Mouse (Mus musculus): ENCODE results near the gene Astn2. TPM values are rescaled to one million over a fixed set of nuclear protein-coding genes. Genes with fewer than 3 reads are reported as not detected.

Astn2 gene
- polyA plus RNA-seq, 1 experiment from 2014 or later: 0.66 TPM

DNA sequence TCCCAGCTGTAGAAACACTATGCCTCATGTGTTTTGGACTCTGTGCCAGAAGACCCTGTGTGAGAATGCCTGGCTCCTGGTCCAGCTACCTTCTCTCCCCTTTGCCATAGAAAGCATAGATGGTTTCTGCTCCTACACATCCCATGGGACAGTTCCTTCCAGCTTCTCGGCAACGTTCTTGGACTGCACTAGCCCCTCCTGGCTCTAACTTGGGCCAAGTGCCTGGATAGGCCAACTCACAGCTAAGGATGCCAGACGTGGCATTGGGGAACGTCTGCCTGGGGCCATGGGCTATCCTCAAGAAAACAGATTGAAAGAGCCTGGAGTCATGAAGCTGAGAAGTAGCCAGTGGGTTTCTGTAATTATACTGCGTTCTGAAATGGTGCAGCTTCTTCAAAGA is 931.3 kb downstream of the Astn2 start:
- Histone ChIP-seq H3K4me1 (0 out of 2 replicates have a peak, but pooled peaks cover 8% of the 10 kb centered on the region), H3K27ac (no peak overlapping the region), H3K9me3 (replicated peaks) (no peaks in the 10 kb centered on the region), H3K4me3 (no peak overlapping the region), H3K27me3 (ENCODE audit: low read depth, poor library complexity, severe bottlenecking) (no peaks in the 10 kb centered on the region), H3K36me3 (no peaks in the 10 kb centered on the region)
- no peak for DNase-seq (ENCODE audit: low spot score)
- 83% methylated on average over 5 of the region's 5 CpGs for WGBS

DNA sequence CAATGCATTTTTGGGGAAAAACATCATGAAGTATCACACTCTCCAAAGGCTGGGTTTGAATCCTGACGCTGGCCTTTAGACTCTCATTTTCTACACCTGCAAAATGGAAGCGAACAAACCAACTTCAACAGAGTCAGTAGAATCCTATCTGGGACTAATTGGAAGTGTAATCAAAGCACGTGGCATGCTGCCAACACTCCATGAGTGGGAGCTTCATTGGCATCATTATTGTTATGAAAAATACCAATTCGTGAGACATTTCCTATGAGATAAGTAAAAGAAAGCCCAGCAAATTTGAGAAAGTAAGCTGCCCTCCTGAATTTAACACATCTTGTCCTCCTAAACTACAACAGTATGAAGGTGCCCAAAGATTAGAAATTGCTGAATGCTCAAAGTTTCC is 955.2 kb downstream of the Astn2 start:
- H3K27me3 ChIP-seq (ENCODE audit: low read depth, poor library complexity, severe bottlenecking): no peaks in the 10 kb centered on the region
- no peaks in the 10 kb centered on the region for H3K36me3 ChIP-seq
- H3K27ac ChIP-seq: no peak overlapping the region
- 86% methylated on average over 4 of the region's 4 CpGs for WGBS
- no peaks in the 10 kb centered on the region for H3K9me3 ChIP-seq (replicated peaks)
- no peak for DNase-seq (ENCODE audit: low spot score)
- no peak overlapping the region for H3K4me3 ChIP-seq
- H3K4me1 ChIP-seq: peaks cover 5% of the 10 kb centered on the region; the same call in 1 of the 2 replicates

DNA sequence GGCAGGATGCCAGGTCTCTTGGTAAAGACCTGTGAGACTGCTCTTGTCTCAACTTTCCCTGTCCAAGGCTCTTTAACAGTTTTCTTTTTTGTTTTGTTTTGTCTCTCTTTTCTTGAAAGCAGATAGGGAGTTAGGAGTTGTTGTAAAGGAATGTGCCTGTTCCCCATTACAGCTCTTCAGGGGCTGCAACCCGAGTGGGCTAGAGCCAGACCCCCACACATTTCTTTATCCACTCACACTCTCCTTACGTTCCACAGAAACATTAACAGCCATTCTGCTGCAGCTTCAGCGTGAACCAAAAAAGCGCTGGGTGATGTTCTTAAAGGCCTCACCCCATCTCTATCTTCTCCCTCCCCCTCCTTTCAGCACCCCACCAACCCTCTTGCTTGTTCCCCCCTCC is 962.7 kb downstream of the Astn2 start:
- DNase-seq (ENCODE audit: low spot score): no peak
- Histone ChIP-seq H3K4me3 (no peak overlapping the region), H3K27ac (peak overlapping the region; percentile 59; the same call in 1 of the 2 replicates), H3K9me3 (replicated peaks) (no peaks in the 10 kb centered on the region), H3K4me1 (peaks cover 11% of the 10 kb centered on the region; the same call in 1 of the 2 replicates), H3K36me3 (no peaks in the 10 kb centered on the region), H3K27me3 (ENCODE audit: low read depth, poor library complexity, severe bottlenecking) (no peaks in the 10 kb centered on the region)
- 83% methylated on average over 4 of the region's 4 CpGs for WGBS

DNA sequence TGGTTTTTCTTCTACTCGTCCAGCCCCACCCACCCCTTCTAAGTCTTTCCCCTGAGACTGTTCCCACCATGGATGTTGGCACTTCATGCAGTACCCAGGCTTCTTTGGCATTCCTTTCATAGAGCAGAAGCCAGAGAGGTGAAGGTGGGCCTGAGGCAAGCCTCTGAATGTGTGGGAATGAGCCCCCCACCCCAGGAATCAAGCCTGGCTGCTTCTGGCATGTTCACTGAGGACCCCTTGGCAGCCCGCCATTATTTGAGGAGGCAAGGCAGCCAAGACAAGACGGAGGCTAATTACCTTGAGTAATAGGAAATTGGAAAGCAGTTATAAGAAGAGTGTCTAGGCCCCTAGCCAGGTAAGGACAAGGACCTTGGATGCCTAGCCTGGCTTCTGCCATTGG is 973.6 kb downstream of the Astn2 start:
- WGBS: 85% methylated on average over 3 of the region's 3 CpGs
- Histone ChIP-seq H3K27ac (no peak overlapping the region), H3K4me3 (no peak overlapping the region), H3K9me3 (replicated peaks) (no peaks in the 10 kb centered on the region), H3K4me1 (no peaks in the 10 kb centered on the region), H3K27me3 (ENCODE audit: low read depth, poor library complexity, severe bottlenecking) (no peaks in the 10 kb centered on the region), H3K36me3 (no peaks in the 10 kb centered on the region)
- no peak for DNase-seq (ENCODE audit: low spot score)

DNA sequence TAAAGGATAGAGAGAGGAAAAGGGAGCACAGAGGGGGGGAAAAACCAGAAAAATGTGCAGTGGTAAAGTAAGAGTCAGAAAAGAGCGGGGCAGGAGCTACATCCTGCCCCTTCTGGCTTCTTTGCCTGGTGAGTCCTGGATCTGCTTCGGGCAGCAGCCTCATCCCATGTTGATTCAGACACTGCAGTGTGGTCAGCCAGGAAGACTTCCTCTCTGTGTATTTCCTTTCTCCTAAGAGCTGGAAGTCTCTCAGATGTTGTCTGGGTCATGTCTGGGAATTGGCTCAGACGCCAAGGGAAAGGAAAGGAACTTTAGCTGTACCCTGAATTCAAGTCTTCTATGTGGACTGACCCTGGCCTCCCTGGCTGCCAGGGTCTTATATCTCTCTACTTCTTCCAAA is 976.9 kb downstream of the Astn2 start:
- H3K4me3 ChIP-seq: no peak overlapping the region
- DNase-seq (ENCODE audit: low spot score): no peak
- WGBS: 87% methylated on average over 3 of the region's 3 CpGs
- H3K4me1 ChIP-seq: no peaks in the 10 kb centered on the region
- H3K27ac ChIP-seq: no peak overlapping the region
- no peaks in the 10 kb centered on the region for H3K36me3 ChIP-seq
- no peaks in the 10 kb centered on the region for H3K27me3 ChIP-seq (ENCODE audit: low read depth, poor library complexity, severe bottlenecking)
- H3K9me3 ChIP-seq (replicated peaks): no peaks in the 10 kb centered on the region

DNA sequence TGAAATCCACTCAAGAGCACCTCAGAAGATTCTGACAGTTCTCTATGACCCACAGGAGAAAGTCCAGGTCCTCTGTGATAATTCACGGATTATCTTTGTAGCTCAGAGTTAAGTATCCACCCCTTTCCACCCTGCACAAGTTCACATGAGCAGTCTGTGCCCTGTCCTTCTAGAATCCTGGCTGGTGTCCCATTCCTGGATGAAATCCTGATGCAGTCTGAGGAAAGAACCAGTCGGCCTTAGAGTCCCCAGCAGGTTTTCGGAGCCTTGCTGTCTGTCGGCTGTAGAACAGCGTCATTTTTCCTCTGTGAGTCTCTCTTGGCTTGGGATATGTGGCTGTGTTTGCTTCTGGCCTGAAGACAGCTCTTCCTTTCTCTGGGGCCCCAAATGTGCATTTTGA is 978.0 kb downstream of the Astn2 start:
- H3K9me3 ChIP-seq (replicated peaks): no peaks in the 10 kb centered on the region
- 89% methylated on average over 5 of the region's 5 CpGs for WGBS
- no peaks in the 10 kb centered on the region for H3K36me3 ChIP-seq
- H3K27ac ChIP-seq: no peak overlapping the region
- no peaks in the 10 kb centered on the region for H3K27me3 ChIP-seq (ENCODE audit: low read depth, poor library complexity, severe bottlenecking)
- DNase-seq (ENCODE audit: low spot score): no peak
- H3K4me1 ChIP-seq: no peaks in the 10 kb centered on the region
- H3K4me3 ChIP-seq: no peak overlapping the region

DNA sequence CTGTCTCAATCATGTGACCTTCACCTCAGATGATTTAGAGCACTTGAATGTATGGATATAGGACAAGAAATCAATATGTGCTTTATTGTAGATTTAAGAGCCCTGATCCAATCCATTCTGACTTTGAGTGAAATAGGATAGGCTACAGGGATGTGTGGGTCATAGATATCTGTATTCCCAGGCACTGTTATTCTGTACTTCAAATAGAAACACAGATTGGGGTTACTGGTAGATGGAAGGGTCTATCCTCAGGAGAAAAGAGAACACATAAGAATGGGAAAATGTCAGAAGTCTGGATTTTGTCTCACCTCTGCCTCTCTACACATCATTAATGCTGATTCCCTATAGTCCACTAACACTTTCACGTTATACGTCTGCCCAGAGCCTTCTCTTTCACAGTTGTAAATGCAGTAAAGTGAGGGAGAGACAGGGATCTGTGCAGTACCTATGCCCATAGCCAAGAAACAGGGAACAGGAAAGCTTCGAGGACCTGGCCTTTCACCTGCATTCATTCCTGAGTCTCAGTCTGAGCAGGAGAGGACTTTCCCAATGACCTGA is 981.3 kb downstream of the Astn2 start:
- Histone ChIP-seq H3K27me3 (ENCODE audit: low read depth, poor library complexity, severe bottlenecking) (no peaks in the 10 kb centered on the region), H3K9me3 (replicated peaks) (no peaks in the 10 kb centered on the region), H3K36me3 (no peaks in the 10 kb centered on the region), H3K4me1 (peaks cover 6% of the 10 kb centered on the region), H3K4me3 (no peak overlapping the region), H3K27ac (no peak overlapping the region)
- no peak for DNase-seq (ENCODE audit: low spot score)
- 87% methylated on average over 3 of the region's 3 CpGs for WGBS

DNA sequence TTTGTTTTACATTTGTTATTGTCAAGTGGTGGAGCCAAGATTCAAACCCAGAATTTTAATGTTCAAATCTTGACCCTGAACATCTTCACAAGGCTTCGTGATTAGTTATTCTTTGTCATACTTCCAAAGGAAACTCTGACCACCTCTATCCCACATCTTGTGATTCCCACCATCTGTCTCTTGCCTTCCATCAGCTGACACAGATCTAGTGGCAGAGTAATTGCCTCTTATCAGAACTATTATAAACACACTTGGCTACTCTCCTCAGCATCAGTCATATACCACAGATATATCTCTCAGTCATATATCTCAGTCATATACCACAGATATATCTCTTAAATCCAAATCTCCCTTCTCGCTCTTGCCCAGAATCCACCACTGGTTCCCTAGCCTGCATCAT is 983.1 kb downstream of the Astn2 start:
- no peak for DNase-seq (ENCODE audit: low spot score)
- Histone ChIP-seq H3K27me3 (ENCODE audit: low read depth, poor library complexity, severe bottlenecking) (no peaks in the 10 kb centered on the region), H3K27ac (no peak overlapping the region), H3K4me3 (no peak overlapping the region), H3K9me3 (replicated peaks) (no peaks in the 10 kb centered on the region), H3K36me3 (no peaks in the 10 kb centered on the region), H3K4me1 (peaks cover 6% of the 10 kb centered on the region)
- WGBS: 90% methylated on average over 2 of the region's 2 CpGs

DNA sequence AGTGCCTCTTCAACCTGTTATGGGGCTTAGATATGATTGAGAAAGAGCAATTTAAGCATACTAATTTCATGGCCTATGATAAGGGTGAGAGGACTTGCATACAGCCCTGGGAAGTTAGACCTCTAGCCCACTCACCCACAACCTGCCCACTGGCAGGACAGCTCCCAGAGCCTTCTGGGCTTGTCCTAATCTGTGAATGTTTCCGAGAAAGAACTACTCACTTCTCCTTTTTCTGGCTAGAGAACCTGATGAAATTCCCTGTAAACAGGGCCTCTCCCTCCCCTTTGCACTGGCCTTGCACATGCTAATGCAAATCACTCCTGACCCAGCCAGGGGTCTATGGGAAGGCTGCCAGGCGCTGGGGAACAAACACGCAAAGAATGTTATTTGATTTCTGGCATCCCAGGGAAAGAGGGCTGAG is 983.9 kb downstream of the Astn2 start:
- DNase-seq (ENCODE audit: low spot score): peak; percentile 34
- H3K4me3 ChIP-seq: no peak overlapping the region
- H3K27ac ChIP-seq: no peak overlapping the region
- peaks cover 6% of the 10 kb centered on the region for H3K4me1 ChIP-seq
- H3K36me3 ChIP-seq: no peaks in the 10 kb centered on the region
- no peaks in the 10 kb centered on the region for H3K27me3 ChIP-seq (ENCODE audit: low read depth, poor library complexity, severe bottlenecking)
- 21% methylated on average over 3 of the region's 3 CpGs for WGBS
- H3K9me3 ChIP-seq (replicated peaks): no peaks in the 10 kb centered on the region

DNA sequence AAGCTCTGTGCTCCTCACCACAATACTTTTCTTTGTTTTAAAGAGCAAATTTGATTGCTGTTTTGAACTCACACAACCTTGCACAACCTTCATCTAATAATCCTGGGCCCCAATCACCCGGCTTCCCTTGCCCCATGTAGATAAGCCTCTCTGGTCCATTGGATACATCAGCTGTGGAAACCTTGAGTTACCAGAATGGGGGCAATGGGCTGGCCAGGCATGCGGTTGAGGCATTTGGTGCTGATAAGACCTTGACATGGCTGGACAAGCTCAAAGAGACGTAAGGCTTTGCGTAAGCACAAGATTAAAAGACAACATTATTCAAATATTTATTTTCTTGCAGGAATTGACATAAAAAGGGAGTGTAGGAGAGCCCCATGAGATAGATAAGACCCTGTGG is 988.9 kb downstream of the Astn2 start:
- no peak for DNase-seq (ENCODE audit: low spot score)
- H3K9me3 ChIP-seq (replicated peaks): no peaks in the 10 kb centered on the region
- no peaks in the 10 kb centered on the region for H3K27me3 ChIP-seq (ENCODE audit: low read depth, poor library complexity, severe bottlenecking)
- no peaks in the 10 kb centered on the region for H3K36me3 ChIP-seq
- WGBS: 86% methylated on average over 4 of the region's 4 CpGs
- H3K27ac ChIP-seq: no peak overlapping the region
- H3K4me3 ChIP-seq: no peak overlapping the region
- H3K4me1 ChIP-seq: peaks cover 3% of the 10 kb centered on the region

DNA sequence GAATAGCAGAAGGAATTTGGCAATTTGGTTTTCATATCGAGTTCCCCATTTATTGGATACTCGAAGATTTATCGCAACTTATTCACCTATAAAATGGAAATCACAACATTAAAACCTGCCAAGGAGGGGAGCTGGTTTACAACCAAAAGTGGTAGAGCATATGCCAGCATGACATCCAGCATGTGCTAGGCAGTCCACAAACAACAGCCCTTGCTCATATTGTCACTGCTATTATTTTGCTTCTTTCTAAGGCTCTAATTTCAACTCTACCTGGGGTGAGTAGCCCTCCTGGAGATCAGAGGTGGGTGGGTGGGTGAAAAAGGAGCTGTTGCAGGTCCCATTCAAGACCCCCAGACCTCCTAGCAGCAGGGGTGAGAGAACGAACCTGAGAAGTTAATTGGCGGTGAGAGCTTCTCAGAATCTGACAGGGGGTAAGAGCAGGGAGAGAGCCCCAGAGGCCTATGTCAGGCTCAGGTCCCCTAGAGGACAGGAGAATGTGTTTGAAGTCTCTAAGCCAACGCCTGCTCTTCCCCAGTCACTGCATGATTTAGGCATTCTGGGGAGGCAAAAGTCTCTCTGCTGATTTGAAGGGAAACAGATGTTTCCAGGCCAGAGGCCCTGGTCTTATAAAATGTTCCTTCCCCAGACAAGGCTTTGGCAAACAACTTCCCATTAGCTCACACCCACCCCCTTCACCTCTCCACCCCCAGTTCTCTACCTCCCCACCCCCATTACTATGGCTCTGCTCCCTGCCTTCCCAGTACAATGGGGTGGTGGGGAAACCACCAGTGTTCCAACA is 1001.4 kb downstream of the Astn2 start:
- H3K4me1 ChIP-seq: peaks cover 16% of the 10 kb centered on the region
- no peaks in the 10 kb centered on the region for H3K36me3 ChIP-seq
- peak overlapping the region; percentile 64 for H3K27ac ChIP-seq
- WGBS: 44% methylated on average over 6 of the region's 6 CpGs
- DNase-seq (ENCODE audit: low spot score): peak; percentile 45
- no peaks in the 10 kb centered on the region for H3K9me3 ChIP-seq (replicated peaks)
- no peaks in the 10 kb centered on the region for H3K27me3 ChIP-seq (ENCODE audit: low read depth, poor library complexity, severe bottlenecking)
- no peak overlapping the region for H3K4me3 ChIP-seq

DNA sequence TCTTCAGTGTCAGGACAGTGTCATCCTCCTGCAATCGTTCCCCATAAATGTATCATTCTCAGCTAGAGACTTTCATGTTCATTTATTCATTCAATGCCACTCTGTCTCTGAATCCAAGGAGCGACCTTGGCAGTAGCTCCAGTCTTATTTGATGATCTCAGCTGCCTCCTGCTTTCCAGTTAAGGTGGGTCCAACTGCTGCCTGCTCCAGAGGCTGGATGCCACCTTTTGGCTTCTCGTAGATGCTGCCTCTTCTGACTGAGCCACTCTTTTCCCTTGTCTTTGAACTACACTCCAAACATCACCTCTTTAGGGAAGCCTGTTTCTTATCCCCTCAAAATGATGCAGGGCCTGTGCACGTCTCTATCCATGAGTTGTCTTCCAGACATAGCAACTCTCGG is 1002.1 kb downstream of the Astn2 start:
- WGBS: 75% methylated on average over 5 of the region's 5 CpGs
- H3K4me1 ChIP-seq: peaks cover 16% of the 10 kb centered on the region

DNA sequence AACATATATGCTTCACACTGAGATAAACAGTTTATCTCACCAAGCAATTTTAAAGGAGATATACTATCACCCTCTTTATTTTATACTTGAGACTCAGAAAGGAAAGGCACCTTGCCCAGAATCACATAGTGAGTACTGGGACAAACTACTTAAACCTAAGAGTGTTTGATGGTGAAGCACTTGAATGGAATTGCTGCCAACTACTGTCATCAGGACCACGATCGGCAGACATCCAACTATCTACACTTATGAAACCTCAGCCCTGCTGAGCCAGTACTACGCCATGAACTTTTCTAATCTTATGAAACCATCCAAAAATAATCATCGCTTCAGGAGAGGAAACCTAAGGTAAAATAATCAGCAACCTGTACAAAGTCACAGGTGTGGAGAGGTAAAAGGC is 1005.0 kb downstream of the Astn2 start:
- WGBS: 96% methylated on average over 4 of the region's 4 CpGs
- DNase-seq (ENCODE audit: low spot score): no peak

More for the DNA sequence above, 1002.1 kb downstream of the Astn2 start:
- no peaks in the 10 kb centered on the region for H3K9me3 ChIP-seq (replicated peaks)
- no peaks in the 10 kb centered on the region for H3K36me3 ChIP-seq
- DNase-seq (ENCODE audit: low spot score): no peak
- H3K4me3 ChIP-seq: no peak overlapping the region
- no peak overlapping the region for H3K27ac ChIP-seq
- H3K27me3 ChIP-seq (ENCODE audit: low read depth, poor library complexity, severe bottlenecking): no peaks in the 10 kb centered on the region

More for the DNA sequence above, 1005.0 kb downstream of the Astn2 start:
- peaks cover 16% of the 10 kb centered on the region for H3K4me1 ChIP-seq
- no peak overlapping the region for H3K4me3 ChIP-seq
- H3K27ac ChIP-seq: no peak overlapping the region
- no peaks in the 10 kb centered on the region for H3K36me3 ChIP-seq
- H3K27me3 ChIP-seq (ENCODE audit: low read depth, poor library complexity, severe bottlenecking): no peaks in the 10 kb centered on the region
- H3K9me3 ChIP-seq (replicated peaks): no peaks in the 10 kb centered on the region
